Mouse (Mus musculus) limb, embryonic 14.5 days (tissue): ENCODE results near the gene Eif1ad. TPM values are rescaled to one million over a fixed set of nuclear protein-coding genes. Genes with fewer than 3 reads are reported as not detected.
"Not testable (repeated sequence)": the region's sequence is repeated elsewhere in the genome, so short reads cannot be mapped to it uniquely, and the experiment has no call there.

Source experiments
- ATAC-seq: fragments of 200-750 bp; cut with Nextera tagmentation; 2 replicates; pipeline ENCODE4 v1.8.0; 2017; ENCODE audit warnings: low read depth, moderate number of reproducible peaks, moderate TSS enrichment; ENCODE audit not compliant: low FRiP score
- DNase-seq: peaks from one replicate; pipeline ENCODE4 v3.0.0-alpha.2; 2015; ENCODE audit warnings: low spot score
- H3K27ac ChIP-seq: fragments of 300-500 bp; sonication (generic); replicated peaks from 2 replicates; pipeline ENCODE4 v1.5.1; 2014; ENCODE audit warnings: low read depth, mild to moderate bottlenecking, low read length, moderate library complexity, mixed read lengths
- H3K27me3 ChIP-seq: fragments of 300-500 bp; sonication (generic); 2 replicates; pipeline ENCODE4 v1.6.1; 2014; ENCODE audit warnings: low read length, mixed read lengths; ENCODE audit not compliant: control insufficient read depth, insufficient read depth
- H3K36me3 ChIP-seq: fragments of 300-500 bp; sonication (generic); 2 replicates; pipeline ENCODE4 v1.6.1; 2014; ENCODE audit warnings: mild to moderate bottlenecking, low read length, moderate library complexity, mixed read lengths; ENCODE audit not compliant: control insufficient read depth, insufficient read depth
- H3K4me1 ChIP-seq: fragments of 300-500 bp; sonication (generic); 2 replicates; pipeline ENCODE4 v1.6.1; 2014; ENCODE audit warnings: antibody characterized with exemption, low read length, mixed read lengths; ENCODE audit not compliant: control insufficient read depth, insufficient read depth
- H3K4me2 ChIP-seq: fragments of 300-500 bp; sonication (generic); replicated peaks from 2 replicates; pipeline ENCODE4 v1.6.1; 2014; ENCODE audit warnings: low read depth, mild to moderate bottlenecking, low read length, moderate library complexity; ENCODE audit not compliant: severe bottlenecking
- H3K4me3 ChIP-seq: fragments of 300-500 bp; sonication (generic); replicated peaks from 2 replicates; pipeline ENCODE4 v1.5.1; 2014; ENCODE audit warnings: low read length
- H3K9ac ChIP-seq: fragments of 300-500 bp; sonication (generic); 2 replicates; pipeline ENCODE4 v1.6.1; 2014; ENCODE audit warnings: mild to moderate bottlenecking, low read depth, low read length, moderate library complexity; ENCODE audit not compliant: severe bottlenecking
- H3K9me3 ChIP-seq: fragments of 300-500 bp; sonication (generic); 2 replicates; pipeline ENCODE4 v1.6.1; 2016; ENCODE audit warnings: low read length; ENCODE audit not compliant: control insufficient read depth
- POLR2A ChIP-seq: fragments of 200-500 bp; IDR thresholded peaks from 2 replicates; pipeline ENCODE4 v1.8.0; 2012; ENCODE audit warnings: inconsistent platforms, mild to moderate bottlenecking, moderate library complexity, borderline replicate concordance; ENCODE audit not compliant: insufficient read depth, insufficient read length; ENCODE audit errors: extremely low read depth
- WGBS: fragments of 180-500 bp; shearing (Covaris S2); extraction: QIAGEN DNeasy Blood & Tissue Kit; methylation state at CpG from one replicate; pipeline ENCODE4 v1.1.7; 2014; 5-methylcytosine and 5-hydroxymethylcytosine counted together
- polyA plus RNA-seq, 2 experiments: library from polyadenylated mRNA; depleted of rRNA in 1 of 2; stranded (reverse) in 1 of 2; unstranded in 1 of 2; fragments of >200 nt; fragmentation: Nextera tagmentation in 1 of 2; extraction: Ambion mirVana in 1 of 2; gene quantifications; 2 replicates each; pipeline versions ENCODE4 v1.2.1 to v1.2.3; 2012 to 2014

Eif1ad gene
- polyA plus RNA-seq, 2 experiments, result 39.4 to 43.5 TPM

DNA sequence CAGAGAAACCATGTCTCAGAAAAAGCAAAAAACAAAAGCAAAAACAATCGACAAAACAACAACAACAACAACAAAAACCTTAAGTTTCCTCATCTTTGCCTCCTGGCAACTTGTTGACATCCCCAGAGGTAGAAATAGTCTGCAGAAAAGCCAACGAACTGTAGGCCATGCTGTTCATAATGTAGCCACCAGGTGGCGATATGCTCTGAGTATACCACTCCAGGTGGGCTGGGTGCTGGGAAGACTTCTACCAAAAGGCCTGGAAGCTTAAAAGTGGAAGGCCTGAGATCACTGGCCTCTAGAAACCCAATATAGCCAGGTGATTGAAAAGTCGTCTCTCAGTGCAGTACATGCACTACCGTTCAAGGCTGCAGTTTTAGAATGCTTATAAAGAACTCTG is 28.6 kb upstream of the Eif1ad start:
- DNase-seq (peak; percentile 86), ATAC-seq (no peak)
- H3K9me3 ChIP-seq, result no peaks in the 10 kb centered on the region
- WGBS, result 20% methylated on average over 5 of the region's 5 CpGs
- no peaks in the 10 kb centered on the region for H3K36me3 ChIP-seq
- H3K4me1 ChIP-seq, result no peaks in the 10 kb centered on the region
- H3K27me3 ChIP-seq, result no peaks in the 10 kb centered on the region
- no peak overlapping the region for H3K4me2 ChIP-seq
- no peak overlapping the region for H3K4me3 ChIP-seq
- TF ChIP-seq POLR2A, result no peak
- H3K27ac ChIP-seq, result no peak overlapping the region
- H3K9ac ChIP-seq, result no peak overlapping the region

DNA sequence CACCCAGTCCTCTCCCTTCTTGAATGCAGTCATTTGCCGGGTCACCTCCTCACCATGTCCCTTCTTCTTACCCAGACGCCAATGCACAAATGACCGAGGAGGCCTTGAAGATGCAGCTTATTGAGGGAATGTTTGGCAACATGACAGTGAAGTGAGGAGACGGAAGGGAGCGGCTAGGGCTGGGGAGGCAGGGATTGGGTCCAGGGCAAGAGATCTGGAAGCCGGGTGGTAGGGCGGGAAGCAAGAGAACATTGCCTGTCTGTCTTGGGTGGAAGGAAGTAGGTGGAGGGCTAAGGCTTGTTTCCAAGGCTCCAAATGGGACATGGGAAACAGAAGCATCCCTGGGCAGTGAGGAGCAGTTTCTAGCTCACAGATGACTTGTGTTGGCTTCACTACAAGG is 25.2 kb upstream of the Eif1ad start:
- ATAC-seq (no peak), DNase-seq (no peak)
- WGBS, result 89% methylated on average over 7 of the region's 7 CpGs
- no peaks in the 10 kb centered on the region for H3K9me3 ChIP-seq
- H3K4me3 ChIP-seq, result no peak overlapping the region
- no peak for TF ChIP-seq POLR2A
- H3K27ac ChIP-seq, result no peak overlapping the region
- H3K4me1 ChIP-seq, result no peaks in the 10 kb centered on the region
- no peaks in the 10 kb centered on the region for H3K27me3 ChIP-seq
- no peak overlapping the region for H3K9ac ChIP-seq
- H3K4me2 ChIP-seq, result no peak overlapping the region
- H3K36me3 ChIP-seq, result no peaks in the 10 kb centered on the region

DNA sequence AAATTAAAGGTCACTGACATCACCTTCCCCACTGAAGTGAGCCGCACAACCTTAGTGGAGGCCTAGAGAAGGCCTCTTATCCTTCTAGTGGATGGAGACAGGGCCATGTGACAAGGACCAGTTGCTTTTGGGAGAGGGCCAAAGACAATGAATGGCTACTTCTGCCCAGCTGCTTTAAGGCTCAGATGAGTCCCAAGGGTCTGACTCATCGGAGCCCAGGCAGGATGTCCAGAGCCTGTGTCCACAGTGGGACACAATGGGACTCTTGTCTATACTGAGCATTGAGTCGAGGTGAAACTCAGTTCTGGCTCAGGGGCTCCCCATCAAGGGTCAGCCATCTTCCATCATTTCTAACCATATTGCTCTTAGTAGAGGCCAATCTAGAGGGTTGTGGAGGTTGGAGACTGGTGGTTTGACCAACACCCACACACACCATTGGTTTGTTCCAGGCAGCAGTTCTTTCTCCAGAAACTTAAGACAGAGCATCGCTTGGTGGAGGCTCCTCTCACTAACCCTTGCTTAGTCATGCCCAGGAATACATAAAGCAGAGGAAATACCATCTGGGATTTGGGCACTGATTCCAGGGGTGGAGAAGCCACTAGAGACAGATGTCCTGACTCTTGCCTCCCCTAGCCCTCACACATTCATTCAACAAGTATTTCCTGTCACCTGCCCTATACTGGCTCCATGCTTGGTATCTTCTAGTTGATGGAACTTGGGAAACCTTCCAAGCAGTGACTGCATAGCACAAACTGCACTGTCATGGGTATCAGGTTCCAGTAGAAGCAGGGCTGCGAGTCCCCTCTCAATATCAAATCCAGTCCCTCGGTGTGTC is 21.0 kb upstream of the Eif1ad start:
- no peak for TF ChIP-seq POLR2A
- DNase-seq, result no peak
- 74% methylated on average over 6 of the region's 6 CpGs for WGBS
- Histone ChIP-seq H3K4me1 (no peaks in the 10 kb centered on the region), H3K4me3 (no peak overlapping the region), H3K36me3 (no peaks in the 10 kb centered on the region), H3K9me3 (no peaks in the 10 kb centered on the region), H3K27me3 (no peaks in the 10 kb centered on the region), H3K27ac (no peak overlapping the region), H3K9ac (no peak overlapping the region), H3K4me2 (no peak overlapping the region)
- no peak; the same call in 1 of the 2 replicates for ATAC-seq

DNA sequence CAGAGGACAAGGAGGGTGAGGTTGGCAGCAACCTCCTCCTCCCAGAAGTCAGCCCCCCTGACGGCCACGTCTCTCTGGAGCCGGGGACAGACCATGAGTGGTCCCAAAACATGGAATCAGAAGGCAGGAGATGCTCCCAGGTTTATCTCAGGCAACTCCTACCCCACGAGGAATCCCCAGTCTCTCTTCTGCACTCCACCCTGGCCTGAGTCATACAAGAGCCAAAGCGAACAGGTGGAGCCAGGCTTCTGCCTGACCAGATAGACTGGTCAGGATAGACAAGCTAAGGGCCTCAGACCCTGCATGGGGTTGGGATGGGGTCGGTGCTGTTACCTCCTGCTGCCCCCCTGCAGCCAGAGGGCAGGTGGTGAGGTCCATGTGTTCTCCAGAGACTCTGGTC is 18.5 kb upstream of the Eif1ad start:
- no peaks in the 10 kb centered on the region for H3K9me3 ChIP-seq
- WGBS, result 74% methylated on average over 6 of the region's 6 CpGs
- ATAC-seq, result no peak
- TF ChIP-seq POLR2A, result no peak
- H3K4me3 ChIP-seq, result no peak overlapping the region
- no peak overlapping the region for H3K9ac ChIP-seq
- H3K27me3 ChIP-seq, result no peaks in the 10 kb centered on the region
- H3K4me1 ChIP-seq, result no peaks in the 10 kb centered on the region
- no peaks in the 10 kb centered on the region for H3K36me3 ChIP-seq
- no peak for DNase-seq
- H3K27ac ChIP-seq, result no peak overlapping the region
- H3K4me2 ChIP-seq, result no peak overlapping the region

DNA sequence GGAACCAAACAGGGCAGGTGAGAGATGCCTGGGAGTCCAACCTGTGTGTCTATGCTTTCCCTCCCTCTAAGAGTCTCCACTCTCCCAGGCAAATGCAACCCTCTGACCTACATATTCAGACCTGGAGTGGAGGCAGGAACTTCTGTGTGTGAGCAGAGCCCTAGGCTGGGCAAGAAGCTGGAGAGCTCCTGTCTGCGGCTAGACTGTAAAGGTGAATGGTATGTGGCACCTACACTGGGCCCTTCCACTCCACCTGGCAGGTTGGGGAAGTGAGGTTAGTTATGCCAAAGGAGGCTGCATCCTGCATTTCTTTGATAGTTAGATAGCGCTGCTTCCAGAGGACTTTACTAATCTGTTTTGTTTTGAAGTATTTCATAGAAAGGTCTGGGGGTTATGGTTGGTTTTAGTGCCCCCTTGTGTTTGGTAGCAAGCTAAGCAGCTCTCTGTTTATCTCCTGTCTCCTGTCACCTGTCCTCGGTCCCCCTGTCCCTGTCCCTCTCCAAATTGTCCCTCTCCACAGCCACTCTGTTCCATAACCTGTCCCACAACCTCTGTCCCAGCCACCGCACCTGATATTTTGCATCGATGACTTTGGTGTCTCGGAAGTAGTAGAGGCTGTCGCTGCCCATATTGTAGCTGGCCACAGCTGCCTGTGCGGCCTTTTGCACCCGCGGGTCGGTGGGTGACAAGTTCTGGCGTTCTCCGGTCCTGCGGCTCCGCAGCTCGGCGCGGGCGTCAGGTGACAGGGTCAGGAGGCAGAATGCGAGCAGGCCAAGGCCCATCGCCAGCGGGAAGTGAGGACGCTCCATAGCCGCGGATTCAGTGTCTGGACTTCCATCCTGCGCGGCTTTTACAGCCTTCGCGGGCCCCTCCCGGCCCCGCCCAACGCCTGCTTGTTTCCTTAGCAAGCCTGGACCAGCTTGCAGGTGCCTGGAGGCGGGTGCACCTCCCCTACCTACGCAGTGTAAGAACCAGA is 17.7 kb upstream of the Eif1ad start:
- Histone ChIP-seq H3K4me2 (peak overlapping the region; percentile 47), H3K36me3 (no peaks in the 10 kb centered on the region), H3K27ac (no peak overlapping the region), H3K4me3 (peak overlapping the region; percentile 27), H3K27me3 (no peaks in the 10 kb centered on the region), H3K4me1 (no peaks in the 10 kb centered on the region), H3K9ac (peak overlapping the region; percentile 54), H3K9me3 (no peaks in the 10 kb centered on the region)
- WGBS, result 4% methylated on average over 32 of the region's 34 CpGs
- no peak for TF ChIP-seq POLR2A
- ATAC-seq, result no peak
- DNase-seq, result peak; percentile 42

DNA sequence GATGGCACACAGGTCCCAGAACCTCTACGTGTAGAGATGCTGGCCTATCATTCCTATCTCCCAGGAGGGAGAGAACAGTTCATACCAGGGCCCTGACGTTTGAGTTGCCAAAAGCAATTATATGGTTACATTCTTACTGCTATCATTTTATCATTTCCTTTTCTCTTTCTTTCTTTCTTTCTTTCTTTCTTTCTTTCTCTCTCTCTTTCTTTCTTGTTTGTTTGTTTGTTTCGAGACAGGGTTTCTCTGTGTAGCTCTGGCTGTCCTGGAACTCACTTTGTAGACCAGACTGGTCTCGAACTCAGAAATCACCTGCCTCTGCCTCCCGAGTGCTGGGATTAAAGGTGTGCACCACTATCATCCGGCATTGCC is 17.1 kb upstream of the Eif1ad start, which contains the start of gene Cst6:
Gene Cst6 (minus strand): TSS at position 73 of the 372 bp plus-strand sequence.
- not testable (repeated sequence) for H3K27me3 ChIP-seq, H3K9me3 ChIP-seq, DNase-seq, H3K36me3 ChIP-seq, H3K27ac ChIP-seq, ATAC-seq, H3K4me1 ChIP-seq
- peak within 1 kb of the TSS; percentile 47 for H3K4me2 ChIP-seq
- peak within 1 kb of the TSS; percentile 27 for H3K4me3 ChIP-seq
- WGBS, result 59% methylated on average over 6 of the region's 6 CpGs
- H3K9ac ChIP-seq, result peak within 1 kb of the TSS; percentile 54
